Mouse (Mus musculus) testis, postnatal 10 days (tissue): ENCODE data around the gene Gm21969.
A peak's percentile ranks its signal among the peaks of the same experiment; 100 is the strongest.

Source experiments
- DNase-seq: peaks from one replicate; pipeline ENCODE4 v3.0.0; 2021; ENCODE audit warnings: low spot score

Gene Gm21969

GRCm38 (mm10) chr4:139619765-139620164, 16.8 kb downstream of the Gm21969 start:
- no peak for DNase-seq

- DNase-seq: peak; percentile 88
Observed at GRCm38 (mm10) chr4:139622373-139623282, 19.6 kb downstream of the Gm21969 start, which contains the start of gene Aldh4a1. Gene Aldh4a1, plus strand, starts transcription at chr4:139622866.

GRCm38 (mm10) chr4:139623434-139624115, 20.6 kb downstream of the Gm21969 start:
- no peak for DNase-seq

- DNase-seq: no peak
Observed at GRCm38 (mm10) chr4:139624116-139624489, 21.1 kb downstream of the Gm21969 start.

- no peak for DNase-seq
Observed at GRCm38 (mm10) chr4:139624706-139625105, 21.7 kb downstream of the Gm21969 start.

- DNase-seq: no peak
Observed at GRCm38 (mm10) chr4:139627361-139627760, 24.4 kb downstream of the Gm21969 start.

GRCm38 (mm10) chr4:139630171-139630570, 27.2 kb downstream of the Gm21969 start:
- no peak for DNase-seq

GRCm38 (mm10) chr4:139631141-139631540, 28.2 kb downstream of the Gm21969 start:
- no peak for DNase-seq

GRCm38 (mm10) chr4:139631569-139632253, 28.7 kb downstream of the Gm21969 start:
- DNase-seq: no peak

GRCm38 (mm10) chr4:139632254-139632580, 29.2 kb downstream of the Gm21969 start:
- no peak for DNase-seq

GRCm38 (mm10) chr4:139636373-139636772, 33.4 kb downstream of the Gm21969 start:
- peak; percentile 91 for DNase-seq

GRCm38 (mm10) chr4:139637847-139638246, 34.9 kb downstream of the Gm21969 start:
- DNase-seq: no peak

GRCm38 (mm10) chr4:139638356-139638755, 35.4 kb downstream of the Gm21969 start:
- no peak for DNase-seq

- no peak for DNase-seq
Observed at GRCm38 (mm10) chr4:139639801-139640200, 36.8 kb downstream of the Gm21969 start.

- DNase-seq: no peak
Observed at GRCm38 (mm10) chr4:139640333-139640732, 37.3 kb downstream of the Gm21969 start.

GRCm38 (mm10) chr4:139640775-139641174, 37.8 kb downstream of the Gm21969 start:
- no peak for DNase-seq

GRCm38 (mm10) chr4:139641829-139642425, 38.9 kb downstream of the Gm21969 start:
- no peak for DNase-seq

- peak; percentile 89 for DNase-seq
Observed at GRCm38 (mm10) chr4:139643972-139644371, 41.0 kb downstream of the Gm21969 start.

GRCm38 (mm10) chr4:139646916-139647315, 43.9 kb downstream of the Gm21969 start:
- DNase-seq: no peak

GRCm38 (mm10) chr4:139650086-139650743, 47.2 kb downstream of the Gm21969 start:
- no peak for DNase-seq

- no peak for DNase-seq
Observed at GRCm38 (mm10) chr4:139650907-139651306, 47.9 kb downstream of the Gm21969 start.

- no peak for DNase-seq
Observed at GRCm38 (mm10) chr4:139653238-139653637, 50.3 kb downstream of the Gm21969 start, which contains the start of gene Tas1r2. Gene Tas1r2, plus strand, starts transcription at chr4:139653538.
